8 mouse cellular contexts compared by ENCODE assay signal in the genomic region with DNA sequence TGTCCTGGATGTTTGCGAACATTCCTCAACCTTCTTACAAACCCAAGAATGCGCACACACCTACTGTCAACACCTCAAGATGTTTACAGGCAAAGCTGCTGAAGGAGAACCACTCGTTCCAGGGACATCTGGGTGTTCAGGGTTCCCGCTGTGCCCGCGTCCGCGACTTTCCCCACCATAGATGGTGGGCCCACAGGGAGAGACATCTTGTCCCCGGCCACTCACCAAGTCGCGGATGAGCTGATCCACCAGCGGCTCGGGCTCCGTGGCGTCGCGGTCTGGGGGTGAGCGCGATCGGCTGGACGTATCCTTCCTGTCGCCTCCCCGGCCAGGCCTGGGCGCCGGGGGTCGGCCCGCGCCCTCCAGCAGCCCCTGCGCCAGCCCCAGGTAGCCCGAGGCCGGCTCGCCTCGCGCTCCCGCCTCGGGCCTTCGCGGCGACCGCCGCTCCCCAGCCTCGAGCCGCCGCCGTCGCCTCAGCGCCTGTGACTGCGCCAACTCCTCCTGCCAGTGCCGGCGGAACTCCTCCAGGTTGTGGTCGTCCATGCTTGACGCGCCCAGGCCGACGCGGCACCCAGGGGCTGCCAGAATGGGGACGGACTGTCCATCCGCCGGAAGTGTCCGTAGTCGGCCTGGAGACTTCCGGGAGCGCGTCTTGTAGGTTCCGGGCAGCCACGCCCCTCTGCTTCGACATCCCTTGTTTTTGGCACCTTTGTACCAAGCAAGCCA. TPM values are rescaled to one million over a fixed set of nuclear protein-coding genes. Genes with fewer than 3 reads are reported as not detected.
DNase-seq lines count a peak whose midpoint lies in the region; ATAC-seq and TF ChIP-seq lines count a peak whose summit lies in the region.

TSS of gene Fbxw8 (minus strand) at position 626 of the 726 bp plus-strand sequence.

- peak within 1 kb of the TSS; percentile 91 for H3K9ac ChIP-seq in heart, embryonic 11.5 days (ENCODE audit: low read depth, low read length)
- peak within 1 kb of the TSS; percentile 89 for H3K9ac ChIP-seq in kidney, embryonic 16.5 days (replicated peaks; ENCODE audit: low read length)
- peak within 1 kb of the TSS; percentile 91 for H3K9ac ChIP-seq in liver, adult 2 months (ENCODE audit: low read depth, low read length)

- no peaks in the 10 kb centered on the region for H3K9me3 ChIP-seq in erythroblast, embryonic 14.5 days (ENCODE audit: control insufficient read depth, low read length)
- H3K9me3 ChIP-seq in heart, embryonic 11.5 days (replicated peaks; ENCODE audit: control insufficient read depth, low read length) = no peaks in the 10 kb centered on the region
- H3K9me3 ChIP-seq in kidney, embryonic 16.5 days (ENCODE audit: low read length) = no peaks in the 10 kb centered on the region

- ATAC-seq in heart, embryonic 11.5 days (replicated peaks; ENCODE audit: insufficient number of reproducible peaks, low FRiP score, low TSS enrichment) = peak; percentile 71
- peak; percentile 92 for ATAC-seq in kidney, embryonic 16.5 days (ENCODE audit: low FRiP score, low TSS enrichment)

- peaks cover 32% of the 10 kb centered on the region for H3K4me1 ChIP-seq in erythroblast, embryonic 14.5 days (ENCODE audit: control insufficient read depth)
- H3K4me1 ChIP-seq in heart, embryonic 11.5 days (ENCODE audit: control insufficient read depth, insufficient read depth, low read length) = peaks cover 13% of the 10 kb centered on the region
- peaks cover 17% of the 10 kb centered on the region for H3K4me1 ChIP-seq in kidney, embryonic 16.5 days (ENCODE audit: insufficient read depth, low read length)
- H3K4me1 ChIP-seq in liver, adult 2 months (ENCODE audit: control insufficient read depth, insufficient read depth, low read length) = peaks cover 2% of the 10 kb centered on the region; the same call in 1 of the 2 replicates

- H3ac ChIP-seq in C2C12 (ENCODE audit: control insufficient read depth, insufficient read length, low read depth) (peak within 1 kb of the TSS; percentile 87), myocyte (ENCODE audit: control insufficient read depth, insufficient read length) (peak within 1 kb of the TSS; percentile 38)

- H3K36me3 ChIP-seq in C2C12 (ENCODE audit: control insufficient read depth, insufficient read depth) (peaks cover 21% of the 10 kb centered on the region), myocyte (ENCODE audit: control insufficient read depth, insufficient read depth) (no peaks in the 10 kb centered on the region)
- peaks cover 26% of the 10 kb centered on the region for H3K36me3 ChIP-seq in erythroblast, embryonic 14.5 days (ENCODE audit: control insufficient read depth)
- H3K36me3 ChIP-seq in heart, embryonic 11.5 days (ENCODE audit: control insufficient read depth, insufficient read depth, low read length) = peaks cover 8% of the 10 kb centered on the region
- peaks cover 7% of the 10 kb centered on the region; the same call in 1 of the 2 replicates for H3K36me3 ChIP-seq in kidney, embryonic 16.5 days (ENCODE audit: insufficient read depth, low read length)
- H3K36me3 ChIP-seq in liver, adult 2 months (ENCODE audit: control insufficient read depth, insufficient read depth, low read length) = no peaks in the 10 kb centered on the region
- no peaks in the 10 kb centered on the region for H3K36me3 ChIP-seq in splenic B cell, adult 2 months (ENCODE audit: control insufficient read depth, insufficient read depth, low read length, poor library complexity, severe bottlenecking)

- H3K4me3 ChIP-seq in C2C12 (ENCODE audit: insufficient read depth, poor library complexity, severe bottlenecking) (peak within 1 kb of the TSS; percentile 82), myocyte (peak within 1 kb of the TSS; percentile 54)
- H3K4me3 ChIP-seq in erythroblast, embryonic 14.5 days (replicated peaks) = peak within 1 kb of the TSS; percentile 93
- peak within 1 kb of the TSS; percentile 91 for H3K4me3 ChIP-seq in heart, embryonic 11.5 days (ENCODE audit: low read depth, low read length)
- H3K4me3 ChIP-seq in kidney, embryonic 16.5 days (ENCODE audit: low read length) = peak within 1 kb of the TSS; percentile 96
- peak within 1 kb of the TSS; percentile 89 for H3K4me3 ChIP-seq in liver, adult 2 months (ENCODE audit: insufficient read depth, low read depth, low read length)

- H3K27me3 ChIP-seq in C2C12 (ENCODE audit: control insufficient read depth, insufficient read depth, insufficient read length) (no peaks in the 10 kb centered on the region), myocyte (ENCODE audit: control insufficient read depth, insufficient read depth, insufficient read length) (no peaks in the 10 kb centered on the region)
- no peaks in the 10 kb centered on the region for H3K27me3 ChIP-seq in erythroblast, embryonic 14.5 days (ENCODE audit: control insufficient read depth)
- H3K27me3 ChIP-seq in heart, embryonic 11.5 days (ENCODE audit: control insufficient read depth, insufficient read depth, low read length) = no peaks in the 10 kb centered on the region
- H3K27me3 ChIP-seq in kidney, embryonic 16.5 days (ENCODE audit: insufficient read depth, low read length) = no peaks in the 10 kb centered on the region
- no peaks in the 10 kb centered on the region for H3K27me3 ChIP-seq in liver, adult 2 months (ENCODE audit: control insufficient read depth, insufficient read depth, low read length)
- no peaks in the 10 kb centered on the region; the same call in 1 of the 2 replicates for H3K27me3 ChIP-seq in splenic B cell, adult 2 months (ENCODE audit: control insufficient read depth, insufficient read depth, low read length, poor library complexity, severe bottlenecking)

- TF ChIP-seq POLR2A in brain, embryonic 14.5 days (IDR thresholded peaks at IDR 0.05; ENCODE audit: borderline replicate concordance, extremely low read depth, insufficient read depth, insufficient read length, poor library complexity, severe bottlenecking) = peak; percentile 44; the same call in 1 of the 2 replicates
- no peak for TF ChIP-seq POLR2A in liver, adult 2 months (IDR thresholded peaks at IDR 0.05; ENCODE audit: extremely low read depth, insufficient read depth, low read length)
- TF ChIP-seq POLR2A in myocyte (IDR thresholded peaks at IDR 0.05; ENCODE audit: insufficient read length, low read depth) = peak; percentile 95

- H3K27ac ChIP-seq in heart, embryonic 11.5 days (ENCODE audit: low read depth, low read length) = peak within 1 kb of the TSS; percentile 47
- H3K27ac ChIP-seq in kidney, embryonic 16.5 days (ENCODE audit: low read length) = peak within 1 kb of the TSS; percentile 72
- H3K27ac ChIP-seq in liver, adult 2 months (replicated peaks; ENCODE audit: insufficient read depth, low read depth, low read length) = no peak within 1 kb of the TSS

- H3K79me3 ChIP-seq in C2C12 (ENCODE audit: low read depth) = peaks cover 43% of the 10 kb centered on the region

- no peak for TF ChIP-seq CTCF in C2C12 (IDR thresholded peaks at IDR 0.05; ENCODE audit: control insufficient read depth, insufficient read depth, insufficient read length)
- no peak for TF ChIP-seq CTCF in brain, embryonic 14.5 days (IDR thresholded peaks at IDR 0.05; ENCODE audit: borderline replicate concordance, extremely low read depth, insufficient read depth, insufficient read length)
- no peak for TF ChIP-seq CTCF in liver, adult 2 months (IDR thresholded peaks at IDR 0.05; ENCODE audit: low read depth, low read length)

- peak within 1 kb of the TSS; percentile 80 for H3K4me2 ChIP-seq in heart, embryonic 11.5 days
- H3K4me2 ChIP-seq in kidney, embryonic 16.5 days (replicated peaks; ENCODE audit: low read depth, low read length) = peak within 1 kb of the TSS; percentile 68
- peak within 1 kb of the TSS; percentile 86 for H3K4me2 ChIP-seq in myocyte (ENCODE audit: low read depth)

- WGBS in heart, embryonic 11.5 days (ENCODE audit: insufficient replicate concordance) = under 1% methylated on average over 63 of the region's 67 CpGs
- WGBS in kidney, embryonic 16.5 days = under 1% methylated on average over 63 of the region's 67 CpGs
- WGBS in liver, adult 2 months = under 1% methylated on average over 64 of the region's 67 CpGs

- DNase-seq in brain, embryonic 14.5 days (ENCODE audit: low read depth) = peak; percentile 96
- peak; percentile 76 for DNase-seq in liver, adult 2 months (ENCODE audit: extremely low read depth, low read depth, low spot score)
- peak; percentile 84 for DNase-seq in splenic B cell, adult 2 months (ENCODE audit: low read depth, low spot score)

- H3K79me2 ChIP-seq in C2C12 (ENCODE audit: control insufficient read depth, insufficient read depth) = peaks cover 53% of the 10 kb centered on the region
- H3K79me2 ChIP-seq in liver, adult 2 months (ENCODE audit: control insufficient read depth, insufficient read depth, low read length) = peaks cover 24% of the 10 kb centered on the region; the same call in 1 of the 2 replicates
- H3K79me2 ChIP-seq in myocyte (ENCODE audit: control insufficient read depth, insufficient read depth) = peaks cover 43% of the 10 kb centered on the region

TF ChIP-seq in C2C12, 6 proteins besides CTCF, POLR2A, EP300 and RAD21:
- TF ChIP-seq MAX (IDR thresholded peaks at IDR 0.05) (peak; percentile 79), MYOD1 (IDR thresholded peaks at IDR 0.05; ENCODE audit: control insufficient read depth, insufficient read length, low read depth) (no peak)

TF ChIP-seq in myocyte, 11 proteins besides CTCF, POLR2A, EP300 and RAD21 (continues in another document):
- TF ChIP-seq TCF3 (IDR thresholded peaks at IDR 0.05; ENCODE audit: insufficient read length, low read depth) (no peak), TCF12 (IDR thresholded peaks at IDR 0.05; ENCODE audit: insufficient read depth, poor library complexity, severe bottlenecking) (no peak), POLR2AphosphoS2 (IDR thresholded peaks at IDR 0.05; ENCODE audit: insufficient read length, low read depth) (peak; percentile 94), MYOD1 (IDR thresholded peaks at IDR 0.05; ENCODE audit: control insufficient read depth in 1 of 3, insufficient read length in 2 of 3, low read depth in 2 of 3) (peak in 1 of 3 experiments; percentile 51), MAX (IDR thresholded peaks at IDR 0.05; ENCODE audit: low read depth) (no peak), MYOG (IDR thresholded peaks at IDR 0.05; ENCODE audit: control insufficient read depth in 1 of 3, insufficient read depth in 1 of 3, insufficient read length in 2 of 3, low read depth in 2 of 3) (peak in 1 of 3 experiments; percentile 31), USF1 (IDR thresholded peaks at IDR 0.05; ENCODE audit: low read depth) (no peak), REST (IDR thresholded peaks at IDR 0.05; ENCODE audit: insufficient read depth, insufficient read length) (no peak), CEBPB (IDR thresholded peaks at IDR 0.05; ENCODE audit: insufficient read depth, poor library complexity, severe bottlenecking) (no peak)

RNA-seq across cellular contexts. Expression of gene Fbxw8, which starts in this region (rescaled TPM):
- polyA plus RNA-seq in C2C12 (2012; fragmentation: generic; extraction: Trizol) (72.5 TPM), myocyte (2012; fragmentation: generic; extraction: Trizol) (65.5 TPM)
- polyA plus RNA-seq in brain, embryonic 14.5 days (2012; rRNA removed) = 54.0 and 55.1 TPM in 2 replicates
- 1.4 and 1.6 TPM in 2 replicates for polyA plus RNA-seq in erythroblast, embryonic 14.5 days (2012)
- 16.8 and 18.6 TPM in 2 replicates for polyA plus RNA-seq in heart, embryonic 11.5 days (2014; fragmentation: Nextera tagmentation; extraction: Ambion mirVana)
- polyA plus RNA-seq in kidney, embryonic 16.5 days (2015; fragmentation: Nextera tagmentation; extraction: Ambion mirVana) = 26.3 and 30.9 TPM in 2 replicates
- 15.9 and 18.4 TPM in 2 replicates for total RNA-seq in liver, adult 2 months (2014; rRNA removed)
- polyA plus RNA-seq in liver, adult 2 months (2012; rRNA removed) = 31.7 and 33.8 TPM in 2 replicates
